Mouse (Mus musculus) heart, adult 11 months (tissue): ENCODE data around the gene Cacna1i.

Source experiments
- DNase-seq: peaks from one replicate; pipeline ENCODE4 v3.0.0; 2022

The Cacna1i gene

GRCm38 (mm10) chr15:80335196-80335595 lies 48.2 kb downstream of the Cacna1i start:
- DNase-seq = no peak

GRCm38 (mm10) chr15:80340348-80340747 lies 53.3 kb downstream of the Cacna1i start:
- no peak for DNase-seq

DNA sequence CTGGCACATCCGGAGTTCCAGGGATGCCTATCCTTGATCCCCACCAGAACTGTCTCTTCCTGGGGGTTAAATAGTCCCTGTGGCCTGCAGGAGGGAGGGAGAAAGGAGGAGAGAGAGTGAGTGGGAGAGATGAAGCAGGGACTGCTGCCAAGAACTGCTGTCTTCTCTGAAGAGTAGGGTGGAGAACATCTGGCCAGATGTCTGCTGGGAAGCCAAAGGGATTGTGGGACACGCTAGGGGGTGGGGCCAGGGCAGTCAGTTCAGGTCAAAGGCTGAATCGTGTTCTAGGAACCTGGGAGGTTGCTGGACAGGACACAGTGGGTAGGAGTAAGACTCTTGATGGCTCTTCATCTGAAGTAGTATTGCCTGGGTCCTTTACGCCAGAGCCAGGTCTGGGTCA lies 55.4 kb downstream of the Cacna1i start:
- DNase-seq = no peak

GRCm38 (mm10) chr15:80343031-80343430 lies 56.0 kb downstream of the Cacna1i start:
- DNase-seq = no peak

DNA sequence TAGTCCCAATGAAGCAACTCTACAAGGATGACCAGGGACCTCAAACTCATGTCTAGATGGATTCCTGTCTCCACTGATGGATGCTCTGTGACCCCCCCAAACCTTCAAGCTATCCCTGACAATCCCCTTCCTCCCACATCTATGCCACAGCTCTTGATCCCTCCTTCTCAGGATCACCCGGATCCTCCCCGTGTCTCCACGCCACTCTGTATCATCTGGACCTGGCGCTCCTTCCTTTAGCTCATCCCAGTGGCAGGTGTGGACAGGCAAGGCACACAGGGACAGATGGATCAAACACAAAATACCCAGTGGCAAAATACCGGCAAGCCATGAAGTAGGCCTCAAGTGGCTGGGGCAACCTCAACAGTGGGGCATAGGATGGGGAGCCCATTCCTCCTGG lies 56.7 kb downstream of the Cacna1i start:
- no peak for DNase-seq

DNA sequence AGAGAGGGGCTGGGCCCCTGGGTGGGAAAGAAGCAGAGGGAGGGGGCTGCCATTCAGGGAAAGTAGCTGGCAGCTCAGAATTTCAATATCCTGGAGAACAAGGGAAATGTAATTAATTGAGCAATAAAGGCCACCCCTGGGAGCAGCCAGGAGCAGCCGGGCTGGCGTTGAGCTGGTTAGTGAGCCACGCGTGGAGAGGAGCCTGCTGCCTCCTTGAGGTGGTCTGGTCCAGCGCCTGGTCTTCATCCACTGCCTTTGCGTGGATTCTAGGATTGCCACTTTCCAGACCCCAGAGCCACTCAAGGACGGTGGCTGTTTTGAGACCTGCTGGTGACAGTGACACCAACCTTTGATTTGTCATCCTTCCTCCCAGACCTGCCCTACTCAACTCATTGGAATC lies 59.5 kb downstream of the Cacna1i start:
- no peak for DNase-seq

- DNase-seq = no peak
Observed at GRCm38 (mm10) chr15:80350431-80350830, 63.4 kb downstream of the Cacna1i start.

- no peak for DNase-seq
Observed at GRCm38 (mm10) chr15:80358798-80359197, 71.8 kb downstream of the Cacna1i start.

DNA sequence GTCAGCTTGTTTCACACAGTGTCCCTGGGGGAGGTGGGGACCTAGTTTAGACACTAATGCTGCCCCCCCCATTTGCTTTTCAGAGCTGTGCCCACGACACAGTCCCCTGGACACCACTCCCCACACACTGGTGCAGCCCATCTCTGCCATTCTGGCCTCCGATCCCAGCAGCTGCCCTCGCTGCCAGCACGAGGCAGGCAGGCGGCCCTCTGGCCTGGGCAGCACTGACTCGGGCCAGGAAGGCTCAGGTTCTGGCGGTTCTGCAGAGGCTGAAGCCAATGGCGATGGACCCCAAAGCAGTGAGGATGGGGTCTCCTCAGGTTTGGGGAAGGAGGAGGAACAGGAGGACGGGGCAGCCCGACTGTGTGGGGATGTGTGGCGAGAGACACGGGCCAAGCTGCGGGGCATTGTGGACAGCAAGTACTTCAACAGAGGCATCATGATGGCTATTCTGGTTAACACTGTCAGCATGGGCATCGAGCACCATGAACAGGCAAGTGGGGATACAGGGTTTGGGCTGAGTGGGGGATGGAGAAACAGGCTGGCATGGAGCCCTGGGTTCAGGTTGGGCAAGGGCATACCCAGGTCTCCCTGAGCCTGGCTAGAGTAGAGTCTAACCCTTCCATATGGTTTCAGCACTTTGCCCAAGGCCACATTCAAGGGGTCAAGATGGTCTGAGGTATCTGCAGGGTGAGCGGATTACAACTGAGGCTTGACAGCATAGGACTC lies 74.9 kb downstream of the Cacna1i start:
- DNase-seq = no peak

- no peak for DNase-seq
Observed at GRCm38 (mm10) chr15:80362509-80363172, 75.6 kb downstream of the Cacna1i start.

- DNase-seq = no peak
Observed at GRCm38 (mm10) chr15:80363821-80364715, 77.0 kb downstream of the Cacna1i start.

GRCm38 (mm10) chr15:80366899-80367298 lies 79.9 kb downstream of the Cacna1i start:
- DNase-seq = no peak

DNA sequence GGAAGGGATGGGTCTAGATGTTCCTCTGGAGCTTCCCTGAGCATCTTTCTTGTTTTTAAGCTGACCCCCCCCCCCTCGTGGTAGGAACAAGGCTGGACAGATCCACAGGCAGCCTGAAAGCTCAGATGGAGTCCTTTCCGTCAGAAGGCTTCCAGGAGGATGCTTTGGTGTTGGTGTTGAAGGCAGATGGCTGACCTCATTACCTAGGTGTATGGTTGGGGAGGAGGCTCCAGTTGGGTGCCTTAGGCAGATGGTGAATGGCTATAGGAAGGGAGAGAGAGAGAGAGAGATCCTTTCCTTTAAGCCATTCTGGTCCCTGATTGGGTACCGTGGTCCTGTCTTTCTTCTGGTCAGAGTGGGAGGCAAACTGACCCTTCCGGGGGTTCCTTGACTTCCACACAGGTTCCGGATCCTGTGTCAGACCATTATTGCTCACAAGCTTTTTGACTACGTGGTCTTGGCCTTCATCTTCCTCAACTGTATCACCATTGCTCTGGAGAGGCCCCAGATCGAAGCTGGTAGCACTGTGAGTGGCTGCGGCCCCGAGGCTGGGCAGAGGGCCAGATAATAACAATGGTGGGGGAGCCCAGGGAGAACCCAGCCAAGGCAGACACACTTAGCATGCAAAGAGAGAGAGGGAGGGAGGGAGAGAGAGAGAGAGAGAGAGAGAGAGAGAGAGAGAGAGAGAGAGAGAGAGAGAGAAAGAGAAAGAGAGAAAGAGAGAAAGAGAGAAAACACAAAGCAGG lies 86.4 kb downstream of the Cacna1i start:
- no peak for DNase-seq

DNA sequence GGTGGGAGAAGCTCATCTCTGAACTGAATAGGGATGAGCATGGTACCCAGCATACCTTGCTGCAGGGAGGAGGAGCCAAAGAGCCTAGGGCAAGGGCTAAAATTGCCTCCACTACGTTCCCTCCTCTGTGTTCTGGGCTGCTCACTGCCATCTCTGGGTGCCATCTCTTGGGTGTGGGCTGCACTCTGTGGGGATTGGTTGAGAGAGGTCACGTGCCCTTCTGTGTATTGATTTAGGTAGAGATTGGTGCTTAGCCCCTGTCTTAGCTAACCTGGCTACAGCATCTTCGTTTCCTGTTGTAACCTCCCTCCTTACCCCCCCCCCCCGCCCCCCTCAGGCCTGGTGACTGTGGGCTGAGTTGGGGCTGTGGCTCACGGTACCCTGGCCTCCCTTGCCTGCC lies 87.8 kb downstream of the Cacna1i start:
- no peak for DNase-seq

DNA sequence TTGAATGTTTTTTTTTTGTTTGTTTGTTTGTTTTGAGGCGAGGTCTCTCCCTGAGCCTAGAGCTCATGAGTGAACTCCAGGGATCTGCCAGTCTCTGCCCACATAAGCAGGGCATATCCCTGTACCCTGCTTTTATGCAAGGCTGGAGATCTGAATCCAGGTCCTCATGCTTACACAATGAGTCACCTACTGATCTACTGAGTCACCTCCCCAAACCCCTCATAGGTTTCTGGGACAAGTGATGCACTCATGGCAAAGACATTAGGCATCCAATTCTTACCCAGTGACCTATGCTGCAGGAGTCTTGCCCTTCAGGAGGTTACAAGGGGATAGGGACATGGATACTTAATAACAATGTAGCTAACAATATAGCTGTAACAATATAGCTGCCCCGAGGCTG lies 100.1 kb downstream of the Cacna1i start:
- DNase-seq = no peak

DNA sequence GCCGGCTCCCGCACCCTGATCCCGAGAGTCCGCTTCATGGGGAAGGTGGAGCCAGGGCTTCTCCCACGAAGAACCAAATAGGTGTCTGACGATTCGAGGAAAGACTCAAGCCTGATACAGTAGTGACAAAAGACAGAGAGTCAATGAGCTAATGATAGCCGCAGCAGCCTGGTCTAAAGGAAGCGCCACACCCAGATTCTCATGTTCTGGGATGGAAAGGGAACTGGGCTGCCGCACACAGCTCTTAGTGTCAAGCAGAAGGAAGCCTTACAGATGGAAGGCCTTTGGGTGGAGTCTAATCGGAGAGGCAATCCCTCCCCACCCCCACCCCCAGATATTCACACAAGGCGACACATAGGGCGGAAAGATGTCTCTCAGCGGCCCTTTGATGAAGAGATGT lies 104.8 kb downstream of the Cacna1i start:
- DNase-seq = no peak

- DNase-seq = no peak
Observed at GRCm38 (mm10) chr15:80395035-80395434, 108.0 kb downstream of the Cacna1i start.

DNA sequence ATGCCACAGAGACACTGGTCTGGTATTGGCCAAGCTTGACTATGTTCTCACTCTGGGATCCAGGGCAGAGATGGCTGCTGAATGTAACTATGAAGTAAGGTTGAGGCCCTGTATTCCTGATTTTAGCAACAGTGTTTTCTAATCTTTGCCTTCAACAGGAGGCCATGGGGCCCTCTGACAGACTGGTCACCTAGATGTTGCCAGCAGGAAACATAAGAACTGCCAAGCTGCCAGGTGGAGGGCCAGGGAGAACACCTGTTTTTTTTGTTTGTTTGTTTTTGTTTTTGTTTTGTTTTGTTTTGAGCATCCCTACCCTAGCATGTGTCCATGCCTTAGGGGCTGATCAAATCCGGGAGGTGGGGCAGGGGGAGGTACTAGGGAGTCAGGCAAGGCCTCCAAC lies 112.4 kb downstream of the Cacna1i start:
- DNase-seq = no peak

GRCm38 (mm10) chr15:80401387-80401898 lies 114.4 kb downstream of the Cacna1i start:
- DNase-seq = no peak

DNA sequence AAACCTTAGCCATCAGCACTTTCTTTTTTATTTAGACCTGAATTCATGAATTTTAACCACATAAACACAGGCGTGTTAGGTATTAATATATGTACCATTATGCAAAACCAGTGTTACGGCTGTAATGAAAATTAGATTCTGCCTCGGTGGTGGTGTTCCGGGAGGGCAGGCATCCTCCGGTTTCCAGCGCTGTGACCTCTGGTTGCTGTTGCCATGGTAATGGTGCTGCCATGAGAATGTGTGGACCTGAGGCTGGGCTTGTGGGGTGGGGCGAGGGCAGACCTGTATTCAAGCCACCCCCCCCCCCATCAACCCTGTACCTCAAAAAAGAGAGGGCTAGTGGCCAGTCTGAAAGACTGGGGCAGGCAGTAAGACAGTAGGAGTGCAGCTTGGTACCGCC lies 114.9 kb downstream of the Cacna1i start:
- DNase-seq = no peak

- peak; percentile 97 for DNase-seq
Observed at GRCm38 (mm10) chr15:80407873-80408272, 120.8 kb downstream of the Cacna1i start.

DNA sequence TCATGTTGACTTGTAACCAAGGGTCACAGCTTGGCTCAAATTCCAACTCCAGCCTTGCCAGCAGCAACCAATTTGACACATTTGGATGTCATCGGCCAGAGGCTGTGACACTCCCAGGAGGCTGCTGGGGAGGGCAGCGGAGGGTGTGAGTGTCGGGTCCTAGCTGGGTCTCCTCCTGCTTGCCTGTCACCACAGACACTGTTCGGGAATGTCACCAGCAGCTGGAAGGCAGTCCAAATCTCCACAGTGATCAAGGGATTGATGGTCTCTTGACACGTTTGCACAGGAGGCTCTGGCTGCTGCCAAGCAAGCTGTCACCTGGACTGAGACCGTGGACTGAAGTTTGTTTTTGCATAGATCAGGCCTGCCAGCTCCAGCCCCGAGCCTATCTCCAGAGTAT lies 123.6 kb downstream of the Cacna1i start:
- DNase-seq = no peak

GRCm38 (mm10) chr15:80413070-80413469 lies 126.0 kb downstream of the Cacna1i start:
- no peak for DNase-seq
